Mouse (Mus musculus) small intestine, adult 2 months (tissue): ENCODE measurements around the gene Adamts7.

Experiments used
- CTCF ChIP-seq: fragments of 200-500 bp; IDR thresholded peaks from 2 replicates; pipeline ENCODE4 v1.5.1; 2012; ENCODE audit warnings: low read depth, mild to moderate bottlenecking, control low read depth, inconsistent platforms, low read length, moderate library complexity, mixed read lengths; ENCODE audit not compliant: insufficient replicate concordance, insufficient read length; ENCODE audit errors: extremely low read depth
- POLR2A ChIP-seq: fragments of 200-500 bp; IDR thresholded peaks from 2 replicates; pipeline ENCODE4 v1.6.1; 2012; ENCODE audit warnings: low read depth, mild to moderate bottlenecking, control low read depth, inconsistent platforms, low read length, moderate library complexity

GRCm38 (mm10) chr9:90227171-90227570 lies 64.3 kb downstream of the Adamts7 start:
- TF ChIP-seq POLR2A (no peak), CTCF (peak; percentile 19; the same call in 1 of the 2 replicates)
